Mouse (Mus musculus) stomach, postnatal 0 days (tissue): ENCODE measurements around the gene Cc2d1a. TPM values are rescaled to one million over a fixed set of nuclear protein-coding genes. Genes with fewer than 3 reads are reported as not detected.

ENCODE experiments used
- ATAC-seq: fragments of 200-750 bp; cut with Nextera tagmentation; 2 replicates; pipeline ENCODE4 v1.8.0; 2017; ENCODE audit not compliant: low FRiP score, low TSS enrichment
- DNase-seq: peaks from one replicate; pipeline ENCODE4 v3.0.0-alpha.2; 2016; ENCODE audit warnings: low spot score
- H3K27ac ChIP-seq: fragments of 300-500 bp; sonication (generic); replicated peaks from 2 replicates; pipeline ENCODE4 v1.5.1; 2014; ENCODE audit warnings: mild to moderate bottlenecking, control low read depth
- H3K27me3 ChIP-seq: fragments of 300-500 bp; sonication (generic); 2 replicates; pipeline ENCODE4 v1.6.1; 2014; ENCODE audit warnings: low read length; ENCODE audit not compliant: control insufficient read depth, insufficient read depth
- H3K36me3 ChIP-seq: fragments of 300-500 bp; sonication (generic); 2 replicates; pipeline ENCODE4 v1.6.1; 2014; ENCODE audit warnings: low read length, mixed read lengths; ENCODE audit not compliant: control insufficient read depth, insufficient read depth
- H3K4me1 ChIP-seq: fragments of 300-500 bp; sonication (generic); replicated peaks from 2 replicates; pipeline ENCODE4 v1.6.1; 2014; ENCODE audit warnings: antibody characterized with exemption; ENCODE audit not compliant: control insufficient read depth, insufficient read depth
- H3K4me2 ChIP-seq: fragments of 300-500 bp; sonication (generic); replicated peaks from 2 replicates; pipeline ENCODE4 v1.6.1; 2014; ENCODE audit warnings: low read depth, mild to moderate bottlenecking, control low read depth, moderate library complexity
- H3K4me3 ChIP-seq: fragments of 300-500 bp; sonication (generic); 2 replicates; pipeline ENCODE4 v1.5.1; 2014; ENCODE audit warnings: low read depth, low read length, control low read depth
- H3K9ac ChIP-seq: fragments of 300-500 bp; sonication (generic); 2 replicates; pipeline ENCODE4 v1.6.1; 2014; ENCODE audit warnings: mild to moderate bottlenecking, low read length, control low read depth, mixed read lengths
- H3K9me3 ChIP-seq: fragments of 300-500 bp; sonication (generic); 2 replicates; pipeline ENCODE4 v1.6.1; 2016; ENCODE audit warnings: low read length; ENCODE audit not compliant: control insufficient read depth
- CTCF ChIP-seq: IDR thresholded peaks from 2 replicates; pipeline ENCODE4 v1.5.1; 2016; ENCODE audit warnings: antibody characterized with exemption, low read depth, mild to moderate bottlenecking, moderate library complexity
- EP300 ChIP-seq: optimal IDR thresholded peaks from 2 replicates; pipeline ENCODE3; 2016; ENCODE audit warnings: antibody characterized with exemption
- WGBS: fragments of 180-500 bp; shearing (Covaris S2); extraction: QIAGEN DNeasy Blood & Tissue Kit; methylation state at CpG from one replicate; pipeline ENCODE4 v1.1.7; 2014; 5-methylcytosine and 5-hydroxymethylcytosine counted together
- polyA plus RNA-seq: library from polyadenylated mRNA; unstranded; fragments of >200 nt; fragmentation: Nextera tagmentation; extraction: Ambion mirVana; gene quantifications from 2 replicates; pipeline ENCODE4 v1.2.1, GENCODE M21; 2015

The Cc2d1a gene
- polyA plus RNA-seq, 1 experiment from 2014 or later: 15.8 TPM

DNA sequence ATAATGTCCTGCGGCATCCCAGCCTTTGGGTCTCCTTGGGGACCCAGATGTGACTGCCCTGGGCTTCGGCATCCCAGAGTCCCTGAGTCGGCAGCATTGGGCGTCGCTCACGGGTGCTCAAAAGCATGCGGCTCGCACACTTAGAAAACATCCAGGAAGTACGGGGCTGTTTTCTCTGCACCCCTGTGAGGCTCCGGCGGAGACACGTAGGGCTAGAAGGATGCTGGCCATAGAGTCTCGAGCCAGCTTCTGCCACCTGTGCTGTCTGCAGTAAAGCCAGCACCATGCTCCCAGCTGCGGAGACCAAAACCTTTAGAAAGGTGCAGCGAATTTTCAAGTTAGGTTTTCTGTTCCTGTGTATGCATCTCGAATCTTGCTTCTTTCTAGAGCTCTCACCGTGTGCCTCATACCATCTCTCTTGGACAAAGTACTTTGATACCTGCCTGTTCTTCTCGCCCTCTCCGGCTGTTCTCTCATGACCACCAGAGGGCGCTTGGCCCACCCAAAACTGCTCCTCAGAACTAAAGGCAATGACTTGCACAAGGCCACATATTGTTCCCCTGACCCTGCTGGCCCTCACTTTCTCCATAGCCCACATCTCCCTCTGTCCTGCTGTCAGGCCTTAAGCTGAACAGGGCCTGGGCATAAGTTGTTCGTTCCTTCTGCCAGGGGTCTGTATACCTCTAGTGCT is 39.5 kb upstream of the Cc2d1a start:
- no peaks in the 10 kb centered on the region for H3K27me3 ChIP-seq
- H3K9me3 ChIP-seq: no peaks in the 10 kb centered on the region
- TF ChIP-seq EP300 (no peak), CTCF (peak; percentile 86)
- no peak for ATAC-seq
- peak overlapping the region; percentile 24 for H3K4me3 ChIP-seq
- H3K4me1 ChIP-seq: peaks cover 10% of the 10 kb centered on the region
- peak overlapping the region; percentile 70 for H3K4me2 ChIP-seq
- peak overlapping the region; percentile 53 for H3K27ac ChIP-seq
- WGBS: 6% methylated on average over 21 of the region's 21 CpGs
- peak; percentile 62 for DNase-seq
- peak overlapping the region; percentile 55 for H3K9ac ChIP-seq
- no peaks in the 10 kb centered on the region for H3K36me3 ChIP-seq

DNA sequence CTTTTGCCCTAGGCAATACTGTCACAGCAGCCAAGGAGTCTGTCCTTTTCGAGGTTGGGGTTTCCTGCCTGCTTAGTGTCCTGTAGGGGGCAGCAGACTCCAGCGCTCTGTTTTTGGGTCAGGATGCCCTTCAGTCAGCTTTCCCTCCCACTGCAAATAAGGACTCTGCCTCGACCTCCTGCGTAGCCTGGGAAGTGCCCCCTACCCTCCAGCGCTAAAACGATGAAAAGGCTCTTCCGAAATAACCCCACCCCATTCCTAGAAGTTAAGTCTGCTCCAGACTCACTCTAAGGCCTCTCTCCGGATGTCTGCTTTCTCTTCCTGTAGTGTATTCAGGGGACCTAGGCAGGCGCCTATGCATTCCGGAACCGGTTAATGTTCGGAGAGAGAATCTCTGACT is 38.8 kb upstream of the Cc2d1a start:
- H3K4me1 ChIP-seq: peaks cover 6% of the 10 kb centered on the region
- H3K27ac ChIP-seq: peak overlapping the region; percentile 53
- ATAC-seq (peak; percentile 33; the same call in 1 of the 2 replicates), DNase-seq (peak; percentile 74)
- no peaks in the 10 kb centered on the region for H3K36me3 ChIP-seq
- WGBS: 1% methylated on average over 12 of the region's 12 CpGs
- peak overlapping the region; percentile 55 for H3K9ac ChIP-seq
- H3K9me3 ChIP-seq: no peaks in the 10 kb centered on the region
- TF ChIP-seq CTCF: peak; percentile 97
- TF ChIP-seq EP300: no peak
- H3K27me3 ChIP-seq: no peaks in the 10 kb centered on the region
- H3K4me2 ChIP-seq: peak overlapping the region; percentile 70
- H3K4me3 ChIP-seq: peak overlapping the region; percentile 24

DNA sequence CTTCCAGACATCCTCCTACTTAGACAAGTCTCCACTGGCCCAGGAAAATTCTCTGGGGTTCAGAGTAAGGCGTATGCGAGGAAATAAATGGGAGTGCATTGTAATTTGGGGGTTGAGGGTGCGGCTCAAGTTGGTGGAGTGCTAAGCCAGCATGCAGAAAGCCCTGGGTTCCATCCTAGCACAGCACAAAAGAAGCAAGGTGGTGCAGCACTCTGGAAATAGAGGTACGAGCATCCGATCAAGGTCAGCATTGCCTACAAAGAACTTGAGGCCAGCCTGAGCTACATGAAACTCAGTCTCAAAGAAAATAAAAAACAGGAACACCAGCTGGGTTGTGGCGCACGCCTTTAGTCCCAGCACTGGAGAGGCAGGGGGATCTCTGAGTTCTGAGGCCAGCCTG is 37.4 kb upstream of the Cc2d1a start, which contains the start of gene Nanos3:
Gene Nanos3 (minus strand): TSS at position 101 of the 400 bp plus-strand sequence.
- H3K36me3 ChIP-seq: no peaks in the 10 kb centered on the region
- H3K4me1 ChIP-seq: peaks cover 7% of the 10 kb centered on the region
- no peaks in the 10 kb centered on the region for H3K9me3 ChIP-seq
- ATAC-seq: no peak
- H3K27ac ChIP-seq: no peak within 1 kb of the TSS
- no peak for TF ChIP-seq CTCF
- no peak for TF ChIP-seq EP300
- WGBS: 79% methylated on average over 7 of the region's 7 CpGs
- peak within 1 kb of the TSS; percentile 72 for H3K4me3 ChIP-seq
- H3K27me3 ChIP-seq: no peaks in the 10 kb centered on the region
- DNase-seq: no peak
- peak within 1 kb of the TSS; percentile 95 for H3K4me2 ChIP-seq
- peak within 1 kb of the TSS; percentile 87 for H3K9ac ChIP-seq

DNA sequence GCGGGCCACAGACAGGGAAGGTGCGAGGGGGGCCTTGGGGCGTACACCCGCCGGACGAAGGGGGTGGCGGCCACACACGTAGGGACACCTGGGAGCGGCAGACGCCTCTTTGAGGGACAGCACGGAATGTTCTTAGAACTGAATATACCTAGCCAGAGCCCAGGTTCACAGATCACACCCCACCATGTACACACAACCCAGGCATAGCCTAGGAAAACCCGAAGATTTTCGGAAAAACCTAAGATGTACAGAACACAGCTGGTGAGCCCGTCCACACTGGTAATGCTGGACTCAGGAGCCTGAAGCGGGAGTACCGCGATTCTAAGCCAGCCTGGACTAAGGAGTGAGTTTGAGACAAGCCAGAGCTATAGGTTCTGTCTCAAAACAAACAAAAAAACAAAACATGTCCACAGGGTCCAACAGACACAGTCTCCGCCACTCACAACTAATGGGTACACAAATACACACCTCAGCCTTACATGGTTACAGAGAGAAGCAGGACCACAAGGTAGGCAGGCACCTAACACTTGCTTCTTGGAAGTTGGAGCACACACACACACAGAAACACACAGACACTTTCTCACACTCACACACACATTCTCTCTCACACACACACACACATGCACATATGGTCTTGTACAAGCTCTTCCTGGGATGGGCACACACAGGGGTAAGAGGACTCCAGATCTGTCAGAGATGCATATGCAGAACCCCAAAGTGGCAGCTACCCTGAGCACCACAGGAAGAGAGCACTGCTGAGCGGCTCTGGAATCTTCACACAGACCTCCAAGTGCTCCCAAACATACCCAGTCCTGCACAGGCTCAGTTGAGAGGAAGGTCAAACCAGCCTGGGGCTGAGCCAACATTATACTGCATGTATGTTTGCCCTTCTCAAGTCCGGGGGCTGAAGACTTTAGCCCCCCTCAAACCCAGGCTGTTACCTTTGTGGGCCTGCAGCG is 36.6 kb upstream of the Cc2d1a start:
- Histone ChIP-seq H3K4me3 (peak overlapping the region; percentile 72), H3K27ac (peak overlapping the region; percentile 67), H3K9me3 (no peaks in the 10 kb centered on the region), H3K36me3 (no peaks in the 10 kb centered on the region), H3K9ac (peak overlapping the region; percentile 87), H3K27me3 (no peaks in the 10 kb centered on the region), H3K4me2 (peak overlapping the region; percentile 95), H3K4me1 (peaks cover 7% of the 10 kb centered on the region)
- ATAC-seq (no peak), DNase-seq (no peak)
- TF ChIP-seq CTCF: no peak
- 13% methylated on average over 21 of the region's 21 CpGs for WGBS

DNA sequence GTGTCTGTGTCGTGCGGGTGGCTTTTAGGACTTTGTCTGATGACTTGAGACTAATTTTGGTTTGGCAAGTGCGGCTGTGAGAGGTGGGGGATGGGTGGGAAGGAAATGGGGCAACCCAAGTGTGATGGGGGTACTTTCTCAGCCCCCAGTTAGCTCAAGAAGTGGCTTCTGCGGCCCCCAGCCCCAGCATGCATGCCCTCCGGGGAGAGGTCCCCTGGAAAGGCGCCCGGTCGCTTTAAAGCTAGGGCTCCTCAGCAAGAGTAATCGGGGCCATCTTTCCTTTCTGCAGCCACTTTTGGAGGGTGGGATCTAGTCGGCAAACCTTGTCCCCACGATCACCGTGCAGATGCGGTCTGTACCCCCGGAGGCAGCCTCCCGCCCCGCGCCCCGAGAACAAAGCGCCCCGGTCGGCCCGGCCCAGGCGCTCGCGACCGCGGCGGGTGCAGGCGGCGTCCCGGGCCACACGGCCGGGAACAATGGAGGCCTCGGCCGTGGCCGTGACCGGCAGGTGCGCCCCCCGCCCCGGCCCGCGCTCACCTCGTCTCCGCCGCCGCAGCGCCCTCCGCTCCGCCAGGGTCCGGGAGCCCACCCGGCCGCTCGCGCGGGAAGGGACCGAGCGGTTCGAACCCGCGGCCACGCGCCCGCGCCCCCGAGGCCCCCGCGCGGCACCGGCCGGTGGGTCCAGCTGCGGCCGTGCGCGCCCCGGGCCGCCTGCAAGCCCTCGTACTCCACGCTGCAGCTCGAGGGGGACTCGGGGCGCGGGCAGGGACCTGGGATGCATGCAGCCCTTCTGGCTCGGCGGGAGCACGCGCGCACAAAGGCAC is 35.7 kb upstream of the Cc2d1a start:
- TF ChIP-seq CTCF: no peak
- Histone ChIP-seq H3K9ac (peak overlapping the region; percentile 87), H3K27me3 (no peaks in the 10 kb centered on the region), H3K4me2 (peak overlapping the region; percentile 95), H3K36me3 (no peaks in the 10 kb centered on the region), H3K4me3 (peak overlapping the region; percentile 72), H3K27ac (peak overlapping the region; percentile 67), H3K4me1 (peaks cover 7% of the 10 kb centered on the region), H3K9me3 (no peaks in the 10 kb centered on the region)
- DNase-seq (peak; percentile 53), ATAC-seq (peak; percentile 19; the same call in 1 of the 2 replicates)
- 1% methylated on average over 39 of the region's 87 CpGs for WGBS
